Mouse (Mus musculus) heart, postnatal 36 days (tissue): ENCODE measurements around the gene Tut4. TPM values are rescaled to one million over a fixed set of nuclear protein-coding genes. Genes with fewer than 3 reads are reported as not detected.

Experiments
- DNase-seq, 2 experiments: peaks; one replicate each; pipeline ENCODE4 v3.0.0; 2021 to 2022
- intact Hi-C: fragments of 180-260 bp; cut with DNase I; formaldehyde crosslinking; loops from one replicate; pipeline ENCODE4 v1.15.1; 2025
- total RNA-seq, 2 experiments: library from RNA; stranded (reverse); gene quantifications; 2 replicates each; pipeline ENCODE4 v1.2.3; 2021

Gene Tut4
- 10 to 100 TPM; 17.7 to 26.0 TPM for total RNA-seq

- intact Hi-C loops: loop anchor here (2.0 to 5.0 kb wide), 3 partner anchors 53 to 121 kb away; partner anchors contain the start of gene Gpx7
- DNase-seq: peak; percentile 78 to 83
Observed at GRCm38 (mm10) chr4:108459231-108460155, at the start of gene Tut4. Gene Tut4 (plus strand): TSS chr4:108459426.

- intact Hi-C loops: no loop called here
- DNase-seq: no peak
Observed at GRCm38 (mm10) chr4:108424587-108424986, 34.6 kb upstream of the Tut4 start.

- no peak for DNase-seq
- intact Hi-C loops: no loop called here
Observed at GRCm38 (mm10) chr4:108427719-108428340, 31.4 kb upstream of the Tut4 start.

- no peak for DNase-seq
- intact Hi-C loops: no loop called here
Observed at GRCm38 (mm10) chr4:108428341-108428721, 30.9 kb upstream of the Tut4 start.

- intact Hi-C loops: no loop called here
- no peak for DNase-seq
Observed at GRCm38 (mm10) chr4:108430656-108431560, 28.3 kb upstream of the Tut4 start.

- no peak for DNase-seq
- intact Hi-C loops: no loop called here
Observed at GRCm38 (mm10) chr4:108431561-108431936, 27.7 kb upstream of the Tut4 start.

- DNase-seq: no peak
- intact Hi-C loops: no loop called here
Observed at GRCm38 (mm10) chr4:108433341-108433740, 25.9 kb upstream of the Tut4 start.

- intact Hi-C loops: no loop called here
- DNase-seq: no peak
Observed at GRCm38 (mm10) chr4:108434221-108434620, 25.0 kb upstream of the Tut4 start.

- no peak for DNase-seq
- intact Hi-C loops: no loop called here
Observed at GRCm38 (mm10) chr4:108434781-108435180, 24.4 kb upstream of the Tut4 start.

GRCm38 (mm10) chr4:108435646-108436045 lies 23.6 kb upstream of the Tut4 start:
- intact Hi-C loops: no loop called here
- DNase-seq: no peak

- intact Hi-C loops: no loop called here
- DNase-seq: no peak
Observed at GRCm38 (mm10) chr4:108436225-108436624, 23.0 kb upstream of the Tut4 start.

- intact Hi-C loops: no loop called here
- DNase-seq: no peak
Observed at GRCm38 (mm10) chr4:108438082-108438840, 21.0 kb upstream of the Tut4 start.

- intact Hi-C loops: no loop called here
- no peak for DNase-seq
Observed at GRCm38 (mm10) chr4:108448091-108448490, 11.1 kb upstream of the Tut4 start.

- DNase-seq: no peak
- intact Hi-C loops: loop anchor here (5.0 kb wide), 1 partner anchor 69 kb away; no protein-coding TSS in a partner anchor
Observed at GRCm38 (mm10) chr4:108456028-108456427, 3.2 kb upstream of the Tut4 start.

- intact Hi-C loops: loop anchor here (2.0 to 5.0 kb wide), 2 partner anchors 51 to 71 kb away; partner anchors contain the start of gene Gpx7
- DNase-seq: peak in 1 of 2 experiments; percentile 8
Observed at GRCm38 (mm10) chr4:108458201-108458741, 955 bp upstream of the Tut4 start.

GRCm38 (mm10) chr4:108460156-108460923 lies 1.1 kb downstream of the Tut4 start:
- intact Hi-C loops: loop anchor here (2.0 kb wide), 1 partner anchor 122 kb away; no protein-coding TSS in a partner anchor
- DNase-seq: peak; percentile 58 to 68

- intact Hi-C loops: loop anchor here (2.0 kb wide), 1 partner anchor 123 kb away; no protein-coding TSS in a partner anchor
- no peak for DNase-seq
Observed at GRCm38 (mm10) chr4:108461262-108461903, 2.2 kb downstream of the Tut4 start.

- intact Hi-C loops: no loop called here
Observed at GRCm38 (mm10) chr4:108473586-108473985, 14.4 kb downstream of the Tut4 start.

More at GRCm38 (mm10) chr4:108473586-108473985, 14.4 kb downstream of the Tut4 start:
- DNase-seq: no peak
